Mouse (Mus musculus) spleen, postnatal 10 days (tissue): Measurements from ENCODE around the gene Borcs8.

Experiments
- DNase-seq, 2 experiments: peaks; one replicate each; pipeline ENCODE4 v3.0.0; 2021 to 2022; ENCODE audit warnings: low spot score in 2 of 2

Gene Borcs8

DNA sequence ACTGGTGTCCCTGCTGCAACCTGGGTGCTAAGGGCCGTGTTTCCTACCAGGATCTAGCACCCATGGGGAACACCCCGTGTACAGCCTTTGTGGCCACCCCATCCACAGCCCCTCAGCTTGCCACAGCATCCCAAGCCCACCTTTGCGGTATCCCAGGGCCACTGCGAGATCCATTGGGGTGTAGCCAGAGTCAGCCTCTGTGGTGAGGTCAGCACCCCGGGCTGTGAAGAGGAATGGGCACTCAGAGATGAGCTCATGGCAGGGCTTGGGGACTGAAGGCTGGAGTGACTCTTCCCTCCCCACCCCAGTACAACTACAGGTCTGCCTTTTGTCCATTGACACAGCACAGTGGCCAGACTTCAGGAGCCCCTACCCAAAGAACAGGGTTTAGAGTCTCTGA is 5.2 kb upstream of the Borcs8 start:
- DNase-seq, result no peak

DNA sequence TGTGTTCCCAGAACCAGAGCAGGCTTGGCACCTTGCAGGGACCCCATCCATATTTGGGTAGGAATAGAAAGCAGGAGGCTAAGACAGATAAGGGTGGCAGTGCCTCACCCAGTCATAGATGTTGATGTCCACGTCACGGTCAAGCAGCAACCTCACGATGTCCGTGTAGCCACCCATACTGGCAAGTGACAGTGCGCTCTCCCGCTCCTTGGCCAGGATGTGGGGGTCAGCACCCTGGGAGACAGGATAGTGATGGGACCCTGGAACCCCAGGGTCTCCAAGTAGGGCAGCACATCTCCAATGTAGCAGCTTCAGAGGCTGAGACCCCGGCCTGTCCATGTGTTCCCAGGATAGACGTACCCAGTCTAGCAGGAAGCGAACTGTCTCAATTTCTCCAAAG is 4.4 kb upstream of the Borcs8 start:
- no peak for DNase-seq

DNA sequence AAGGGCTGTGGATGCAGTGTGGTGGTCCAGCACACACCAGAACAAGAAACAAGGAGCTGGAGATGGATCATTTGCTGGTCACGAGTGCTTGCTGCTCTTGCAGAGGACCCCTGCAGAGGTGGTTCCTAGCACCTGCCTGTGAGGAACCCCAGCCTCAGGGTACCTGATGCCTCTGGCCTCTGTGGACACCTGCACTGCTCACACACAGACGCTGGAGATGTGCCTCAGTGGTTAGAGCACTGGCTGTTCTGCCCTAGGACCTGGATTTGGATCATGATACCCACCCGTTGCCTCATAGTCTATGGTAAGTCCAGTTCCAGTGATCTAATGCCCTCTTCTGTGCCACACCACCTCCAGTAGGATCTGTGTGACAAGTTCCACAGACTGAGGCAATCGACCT is 2.7 kb upstream of the Borcs8 start:
- DNase-seq, result no peak

DNA sequence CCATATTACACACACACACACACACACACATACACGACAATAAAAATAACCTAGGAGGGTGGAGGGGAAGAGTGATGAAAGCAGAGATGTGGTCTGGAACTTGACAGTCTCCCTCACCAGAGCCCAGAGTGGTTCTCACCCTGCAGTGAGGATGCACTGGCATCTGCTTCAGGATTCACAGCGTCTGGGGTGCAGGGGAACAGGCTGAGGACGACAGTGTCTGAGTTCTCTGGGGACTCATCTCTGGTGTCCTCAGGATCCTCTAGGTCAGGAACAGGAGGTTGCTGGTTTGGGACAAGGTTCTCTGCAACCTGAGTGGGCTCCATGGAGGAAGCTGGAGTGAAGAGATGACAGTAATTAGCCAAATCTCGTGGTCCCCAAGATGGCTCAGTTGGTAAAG is 1.4 kb upstream of the Borcs8 start:
- DNase-seq, result no peak

DNA sequence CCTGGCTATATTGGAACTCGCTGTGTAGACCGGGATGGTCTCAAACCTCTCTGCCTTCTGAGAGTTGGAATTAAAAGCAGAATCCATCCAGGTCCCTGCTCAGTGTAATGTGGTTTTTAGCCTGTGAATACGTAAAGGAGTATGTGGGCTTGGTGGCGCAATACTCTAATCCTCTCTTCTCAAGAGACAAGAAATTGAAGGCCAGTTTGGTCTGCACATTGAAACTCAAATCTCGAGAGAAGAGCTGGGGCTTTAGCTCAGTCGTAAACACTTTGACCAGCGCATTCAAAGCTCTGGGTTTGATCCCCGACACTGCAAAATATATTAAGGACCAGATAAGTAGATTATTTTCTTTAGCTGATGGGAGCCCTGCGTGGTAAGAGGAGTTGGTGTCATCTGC is 682 bp downstream of the Borcs8 start:
- no peak for DNase-seq

- DNase-seq, result no peak
Measured at GRCm38 (mm10) chr8:70147678-70148607, 8.6 kb downstream of the Borcs8 start.

- DNase-seq, result no peak
Measured at GRCm38 (mm10) chr8:70150158-70150557, 10.9 kb downstream of the Borcs8 start.

- DNase-seq, result peak; percentile 59 to 87
Measured at GRCm38 (mm10) chr8:70152537-70153257, 13.4 kb downstream of the Borcs8 start.

DNA sequence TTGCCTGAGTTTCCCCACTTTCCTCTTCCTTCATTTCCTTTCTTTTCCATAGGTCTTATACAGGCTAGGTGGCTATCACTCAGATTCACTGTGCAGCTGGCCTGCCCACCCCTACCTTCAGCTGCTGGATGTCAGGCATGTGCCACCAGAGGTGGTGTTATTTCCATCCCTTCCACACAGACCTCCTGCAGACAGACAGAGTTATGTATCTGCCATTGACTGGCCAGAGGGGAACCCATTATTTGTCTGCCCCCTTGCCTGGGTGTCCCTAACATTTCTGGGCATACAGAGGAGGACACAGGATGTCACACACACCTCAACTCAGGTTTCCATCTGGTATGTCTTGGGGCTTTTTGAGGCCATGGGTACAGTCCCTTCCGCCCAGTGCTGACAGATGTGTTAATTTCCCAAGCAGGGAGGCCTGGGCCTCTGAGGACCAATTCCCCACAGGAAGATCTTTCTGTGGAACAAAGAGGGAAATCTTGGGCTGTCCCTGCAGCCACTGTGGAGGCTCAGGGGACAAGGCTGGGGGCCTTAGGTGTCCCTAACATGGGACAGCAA is 18.0 kb downstream of the Borcs8 start:
- DNase-seq, result no peak

DNA sequence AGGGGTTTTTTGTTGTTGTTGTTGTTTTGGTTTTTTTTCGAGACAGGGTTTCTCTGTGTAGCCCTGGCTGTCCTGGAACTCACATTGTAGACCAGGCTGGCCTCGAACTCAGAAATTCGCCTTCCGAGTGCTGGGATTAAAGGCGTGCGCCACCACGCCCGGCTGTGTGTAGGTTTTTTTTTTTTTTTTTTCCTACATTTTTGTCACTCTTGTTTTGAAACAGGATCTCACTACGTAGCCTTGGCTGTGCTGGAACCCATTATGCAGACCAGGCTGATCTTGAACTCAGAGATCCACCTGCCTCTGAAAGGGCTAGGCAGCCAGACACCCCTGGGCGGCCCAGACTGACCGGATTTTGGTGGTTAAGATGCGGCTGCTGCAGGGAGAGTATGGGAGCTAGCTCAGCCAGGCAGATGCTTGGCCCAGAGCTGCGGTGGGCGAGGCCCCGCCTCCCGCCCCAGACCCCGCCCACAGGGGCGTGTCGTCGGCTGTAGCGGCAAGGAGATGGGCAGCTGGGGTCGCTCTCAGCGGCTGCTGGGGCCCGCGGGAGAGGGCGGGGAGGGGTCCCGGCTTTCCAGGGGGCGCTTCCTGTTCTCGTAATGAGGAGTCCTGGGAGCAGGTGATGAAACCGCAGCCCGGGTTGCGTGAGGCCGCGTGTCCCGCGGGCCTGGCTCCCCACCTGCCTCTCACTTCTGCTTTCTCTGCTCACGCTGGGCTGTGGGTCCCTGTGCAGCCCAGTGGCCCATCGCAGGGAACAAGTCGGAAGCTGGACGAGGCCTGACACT is 19.0 kb downstream of the Borcs8 start:
- DNase-seq, result peak; percentile 73 to 79

GRCm38 (mm10) chr8:70159211-70159610 is 19.9 kb downstream of the Borcs8 start:
- DNase-seq, result no peak

DNA sequence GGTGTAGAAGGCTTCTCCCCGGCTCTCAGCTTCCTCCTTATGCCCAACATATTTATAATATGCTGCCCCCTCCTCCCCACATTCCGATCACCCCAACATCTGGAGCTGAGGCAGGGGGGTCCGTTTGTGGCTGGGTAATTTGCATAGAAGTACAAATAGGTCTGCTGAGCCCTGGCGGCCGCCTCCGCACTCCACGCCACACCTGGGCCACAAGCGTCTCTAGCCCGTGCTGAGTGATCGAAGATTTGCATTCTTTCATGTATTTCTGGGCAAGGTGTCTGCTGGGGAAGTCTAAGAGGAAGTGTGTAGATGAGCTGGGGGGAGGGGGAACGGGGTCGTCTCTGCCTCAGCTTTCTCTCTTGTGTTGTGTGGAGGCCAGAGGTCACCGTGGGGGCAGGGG is 20.7 kb downstream of the Borcs8 start:
- peak in 1 of 2 experiments; percentile 63 for DNase-seq

- no peak for DNase-seq
Measured at GRCm38 (mm10) chr8:70163316-70163715, 24.0 kb downstream of the Borcs8 start.

GRCm38 (mm10) chr8:70166504-70167110 is 27.3 kb downstream of the Borcs8 start:
- peak; percentile 70 to 87 for DNase-seq

DNA sequence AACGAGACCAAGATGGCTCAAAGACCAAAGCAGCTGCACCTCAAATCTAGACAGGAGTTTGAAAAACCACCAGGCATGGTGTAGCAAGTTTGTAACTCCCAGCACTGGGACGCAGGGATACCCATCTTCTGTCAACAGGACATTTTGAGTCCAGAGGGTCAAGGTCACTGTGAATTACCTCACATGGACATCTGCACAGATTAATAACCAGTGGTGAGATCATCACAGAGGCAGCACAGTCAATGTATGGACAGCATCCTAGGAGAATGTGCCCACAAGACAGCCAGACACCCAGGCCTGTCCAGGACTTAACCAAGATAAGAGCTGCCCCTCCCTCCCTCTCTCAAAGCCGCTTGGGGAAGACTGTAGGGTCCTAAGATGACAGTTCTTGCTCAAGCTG is 30.8 kb downstream of the Borcs8 start:
- no peak for DNase-seq

DNA sequence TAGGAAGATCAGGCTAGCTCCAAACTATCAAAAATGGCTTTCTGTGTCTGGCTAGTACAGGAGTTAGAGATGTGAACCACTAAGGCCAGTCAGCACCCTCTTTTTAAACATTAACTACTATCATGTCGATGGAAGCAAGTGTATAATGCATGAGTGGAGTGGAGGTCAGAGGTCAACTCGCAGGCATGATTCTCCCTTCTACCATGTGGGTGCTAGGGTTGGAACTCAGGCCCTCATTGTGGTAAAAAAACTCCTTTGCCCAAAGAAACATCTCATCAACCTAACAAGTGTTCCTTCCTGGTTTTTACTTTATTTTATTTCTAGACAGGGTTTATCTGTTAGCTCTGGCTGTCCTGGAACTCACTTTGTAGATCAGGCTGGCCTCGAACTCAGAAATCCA is 31.4 kb downstream of the Borcs8 start:
- DNase-seq, result no peak

DNA sequence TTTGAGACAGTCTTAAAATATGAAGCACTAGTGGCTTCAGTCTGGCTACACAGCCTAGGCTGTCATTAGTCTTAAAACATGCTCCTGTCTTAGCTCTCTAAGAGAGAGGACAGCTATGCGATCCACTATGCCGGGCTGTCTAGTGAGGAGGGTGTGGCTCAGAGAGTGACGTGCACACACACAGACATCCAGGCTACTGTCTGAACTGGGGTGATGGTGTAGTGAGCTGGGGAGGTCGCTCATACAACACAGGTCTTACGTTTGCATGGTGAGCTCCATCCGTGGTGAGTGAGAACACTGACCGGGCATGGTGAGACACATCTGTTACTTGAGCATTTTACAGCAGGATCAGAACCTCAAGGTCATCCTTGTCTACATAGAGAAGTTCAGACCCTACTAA is 31.9 kb downstream of the Borcs8 start:
- DNase-seq, result no peak

- DNase-seq, result peak; percentile 80 to 92
Measured at GRCm38 (mm10) chr8:70172043-70172681, 32.9 kb downstream of the Borcs8 start, which contains the start of gene Tmem161a. Gene Tmem161a (plus strand): TSS chr8:70172356.

DNA sequence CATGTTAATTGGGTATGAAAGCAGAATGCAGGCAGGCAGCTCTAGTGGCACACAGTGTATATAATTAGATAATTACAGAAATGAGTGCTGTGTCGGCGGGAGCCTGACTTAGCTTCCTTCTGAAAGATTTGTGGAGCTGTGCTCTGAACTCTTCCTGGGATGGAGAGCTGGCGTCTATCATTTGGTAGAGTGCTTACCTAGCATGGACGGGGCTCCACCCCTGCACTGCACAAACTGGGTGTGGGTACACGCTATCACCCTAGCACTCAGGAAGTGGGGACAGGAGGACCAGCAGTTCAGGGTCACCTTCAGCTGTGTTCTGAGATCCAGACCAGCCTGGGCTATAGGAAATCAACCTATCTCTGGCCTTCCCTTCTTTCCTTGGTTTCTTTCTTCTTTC is 34.0 kb downstream of the Borcs8 start:
- DNase-seq, result no peak

DNA sequence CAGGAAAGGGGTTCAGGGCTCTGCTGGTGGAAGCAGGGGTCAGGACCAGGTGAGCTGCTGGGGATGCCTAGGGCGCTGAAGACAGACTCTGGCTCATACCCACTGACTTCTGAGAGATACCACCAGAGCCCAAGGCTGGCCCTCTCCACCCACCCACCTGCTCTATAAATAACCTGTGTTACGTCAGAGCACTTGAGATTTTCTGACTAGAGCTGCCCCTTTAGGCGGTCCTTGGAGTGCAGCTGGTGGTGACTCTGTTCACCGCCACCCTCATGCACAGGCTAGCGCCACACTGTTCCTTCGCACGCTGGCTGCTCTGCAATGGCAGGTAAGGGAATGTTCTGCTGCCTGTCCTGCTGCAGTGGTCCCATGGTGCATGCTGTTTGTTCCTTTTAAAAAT is 34.8 kb downstream of the Borcs8 start:
- DNase-seq, result no peak

GRCm38 (mm10) chr8:70178231-70178630 is 38.9 kb downstream of the Borcs8 start:
- DNase-seq, result no peak
